Mouse (Mus musculus) right cerebral cortex, postnatal 25 days (tissue): ENCODE measurements around the gene Nae1.

Experiments used
- DNase-seq: peaks from one replicate; pipeline ENCODE4 v3.0.0; 2022

The Nae1 gene

DNA sequence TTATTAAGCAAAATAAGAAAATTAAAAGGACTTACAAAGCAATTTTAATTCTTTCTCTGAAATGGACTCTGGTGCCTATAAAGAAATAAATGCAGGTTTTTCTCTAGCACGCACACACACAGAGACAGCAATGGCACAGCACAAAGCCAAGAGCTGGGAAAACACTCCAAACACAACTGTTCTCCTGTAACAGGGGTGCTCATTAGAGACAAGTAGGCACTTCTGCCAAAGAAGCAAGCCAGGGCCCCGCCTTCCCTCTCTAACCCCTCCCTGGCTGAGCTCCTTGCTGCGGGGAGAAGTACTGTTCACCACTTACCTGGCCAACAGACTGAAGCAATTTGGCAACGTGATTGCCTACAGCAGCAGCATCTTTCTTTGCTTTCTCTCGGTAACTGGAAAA lies 16.6 kb downstream of the Nae1 start:
- DNase-seq: no peak

GRCm38 (mm10) chr8:104510134-104510533 lies 24.3 kb downstream of the Nae1 start:
- no peak for DNase-seq

DNA sequence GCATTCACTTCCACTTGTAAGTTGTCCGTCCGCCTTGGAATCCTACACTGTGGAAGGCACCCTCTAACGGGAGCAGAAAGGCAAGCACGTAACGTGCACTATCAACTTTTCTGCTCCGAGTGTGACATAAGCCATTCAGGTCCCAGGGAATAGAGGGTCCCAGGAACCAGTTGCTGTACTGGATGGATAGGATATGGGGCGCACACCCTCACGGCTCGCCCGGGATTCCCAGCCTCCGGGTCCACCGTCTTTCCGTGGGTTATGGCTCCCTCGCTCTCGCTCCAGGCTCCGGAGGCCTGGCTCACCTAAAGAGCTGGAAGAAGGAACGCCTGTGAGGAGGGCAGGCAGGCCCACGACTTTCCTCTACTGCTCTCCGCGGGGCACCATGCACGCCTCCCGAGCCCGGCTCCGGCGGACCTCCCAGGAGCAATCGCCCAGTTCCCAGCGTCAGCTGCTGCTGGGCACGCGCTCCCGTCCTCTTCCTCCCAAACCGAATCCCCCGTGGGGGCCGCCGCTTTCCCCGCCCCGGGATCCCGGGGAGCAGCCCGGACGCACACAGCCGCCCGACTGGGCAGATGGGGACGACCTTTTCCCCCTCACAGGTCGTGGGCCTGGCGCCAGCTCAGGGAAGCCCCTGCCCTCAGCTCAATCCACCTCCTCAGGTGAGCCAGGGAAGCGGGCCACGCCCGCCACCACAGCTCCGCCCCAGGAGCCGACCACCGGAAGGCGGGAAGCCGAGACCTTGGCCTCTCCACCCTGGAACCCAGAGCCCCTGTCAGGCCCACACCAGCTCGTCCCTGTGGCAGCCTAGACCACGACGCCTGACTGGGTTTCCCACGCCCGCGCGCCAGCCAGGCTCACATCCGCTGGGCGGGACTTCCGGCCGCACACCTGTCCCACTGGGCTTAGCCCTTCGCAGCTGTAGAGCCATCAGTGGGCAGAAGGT lies 25.1 kb downstream of the Nae1 start, which contains the start of gene Terb1:
Terb1 (minus strand) TSS at position 850 of the 946 bp plus-strand sequence.
- DNase-seq: peak; percentile 48

DNA sequence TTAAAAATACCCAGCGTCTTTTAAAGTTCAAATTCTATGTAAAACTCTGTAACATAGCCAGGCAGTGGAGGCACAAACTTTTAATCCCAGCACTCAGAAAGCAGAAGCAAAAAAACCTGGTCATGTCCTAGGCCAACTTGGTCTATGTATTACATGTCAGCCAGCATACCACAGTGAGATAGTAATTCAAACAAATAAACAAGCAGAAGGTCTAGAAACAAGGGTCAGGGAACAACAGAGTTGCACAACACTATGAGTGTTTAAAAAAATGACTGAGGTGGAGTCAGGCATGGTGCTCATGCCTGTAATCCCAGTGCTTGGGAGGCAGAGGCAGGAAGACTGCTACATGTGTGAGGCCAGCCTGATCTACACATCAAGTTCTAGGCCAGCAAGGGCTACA lies 55.3 kb downstream of the Nae1 start:
- no peak for DNase-seq

GRCm38 (mm10) chr8:104472465-104472864 lies 62.0 kb downstream of the Nae1 start:
- DNase-seq: no peak

DNA sequence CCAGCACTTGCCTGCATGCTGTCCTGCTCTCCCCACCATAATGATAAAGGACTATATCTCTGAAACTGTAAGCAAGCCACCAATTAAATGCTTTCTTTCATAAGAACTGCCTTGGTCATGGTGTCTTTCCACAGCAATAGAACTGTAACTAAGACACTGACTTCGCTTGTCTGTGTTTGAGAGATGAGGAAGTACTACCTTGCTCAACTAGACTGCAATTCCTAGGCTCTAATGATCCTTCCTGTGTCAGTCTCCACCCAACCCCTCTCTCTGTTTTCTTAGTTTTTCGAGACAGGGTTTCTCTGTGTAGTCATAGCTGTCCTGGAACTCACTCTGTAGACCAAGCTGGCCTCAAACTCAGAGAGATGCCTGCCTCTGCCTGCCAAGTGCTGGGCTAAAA lies 67.0 kb downstream of the Nae1 start:
- no peak for DNase-seq
